Mouse (Mus musculus) brain, adult 2 months (tissue): ENCODE results near the gene Bcar3.
A peak's percentile ranks its signal among the peaks of the same experiment; 100 is the strongest.
"Not testable (repeated sequence)": the region's sequence is repeated elsewhere in the genome, so short reads cannot be mapped to it uniquely, and the experiment has no call there.

Experiments
- DNase-seq: peaks from one replicate; pipeline ENCODE4 v3.0.0; 2011; ENCODE audit warnings: low read depth, low spot score

Gene Bcar3

DNA sequence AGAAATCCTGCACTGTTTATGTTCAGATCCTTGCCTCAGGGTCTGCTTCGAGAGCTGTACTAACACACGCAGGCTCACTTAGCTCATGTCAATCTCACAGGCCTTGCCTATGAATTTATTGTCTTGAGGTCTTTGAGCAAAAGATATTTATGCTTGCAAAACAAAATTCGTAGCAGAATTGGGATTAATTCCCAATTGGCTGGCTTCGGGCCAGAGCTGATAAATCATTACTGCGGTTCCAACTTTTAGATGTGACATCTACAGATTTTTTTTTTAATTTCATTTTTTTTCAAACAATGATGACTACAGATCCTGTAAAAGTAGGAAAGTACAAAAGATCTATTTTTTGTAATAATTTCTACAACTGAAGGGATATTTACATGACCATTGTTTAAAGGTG lies 86.8 kb downstream of the Bcar3 start:
- no peak for DNase-seq

DNA sequence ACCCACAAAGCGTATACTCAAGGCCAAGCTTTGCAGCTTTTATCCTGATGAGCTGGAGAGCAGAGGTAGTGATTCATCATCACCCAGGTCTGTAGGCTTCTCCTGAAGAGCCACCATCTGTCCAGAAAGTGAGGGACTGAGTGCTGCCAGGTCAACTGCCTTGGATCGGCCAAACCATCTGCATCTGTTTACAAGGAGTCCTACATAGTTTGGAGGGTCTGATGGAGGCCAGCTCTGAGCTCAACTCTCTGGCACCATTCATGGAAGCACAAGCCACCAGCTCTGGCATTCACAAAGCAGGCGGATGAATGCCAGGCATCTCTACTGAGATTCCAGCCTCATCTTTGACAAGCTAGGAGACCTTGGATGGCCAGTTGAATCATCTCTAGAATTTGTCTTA lies 87.7 kb downstream of the Bcar3 start:
- peak; percentile 96 for DNase-seq

DNA sequence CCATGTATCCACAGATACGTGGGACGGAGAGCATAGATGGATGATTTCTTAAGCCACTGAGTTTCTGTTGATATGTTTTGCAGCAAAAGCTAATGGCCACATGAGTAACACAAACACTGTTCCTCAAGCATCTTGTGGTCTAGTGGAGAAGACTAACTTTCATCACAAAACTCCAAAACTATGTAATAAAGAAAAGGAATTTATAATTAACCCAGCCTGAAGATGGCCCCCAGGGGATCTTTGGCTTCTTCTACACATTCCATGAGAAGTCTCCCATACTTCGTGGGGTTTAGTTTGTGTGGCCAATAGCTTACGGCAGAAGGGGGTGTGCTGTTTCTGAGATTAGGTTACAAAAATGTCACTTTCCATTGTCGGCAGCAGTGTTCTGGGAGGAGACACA lies 92.5 kb downstream of the Bcar3 start:
- DNase-seq, result no peak

DNA sequence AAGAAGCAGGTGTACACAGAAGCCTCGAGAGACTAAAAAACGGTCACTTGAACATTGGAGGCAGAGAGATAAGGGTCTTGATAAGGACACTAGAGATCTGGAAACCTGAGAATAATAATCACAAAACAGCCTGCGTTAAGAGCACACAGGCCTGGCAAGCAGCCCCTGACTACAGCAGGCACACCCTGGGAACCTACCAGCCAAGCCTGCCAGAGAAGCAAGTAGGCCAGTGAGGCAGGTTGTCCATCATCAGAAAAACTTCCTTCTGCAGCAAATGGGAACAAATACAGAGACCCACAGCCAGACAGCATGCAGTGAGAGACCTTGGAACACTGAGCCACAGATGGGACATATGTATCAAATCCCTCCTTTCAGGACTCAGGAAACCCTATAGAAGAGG lies 93.8 kb downstream of the Bcar3 start:
- peak; percentile 78 for DNase-seq

DNA sequence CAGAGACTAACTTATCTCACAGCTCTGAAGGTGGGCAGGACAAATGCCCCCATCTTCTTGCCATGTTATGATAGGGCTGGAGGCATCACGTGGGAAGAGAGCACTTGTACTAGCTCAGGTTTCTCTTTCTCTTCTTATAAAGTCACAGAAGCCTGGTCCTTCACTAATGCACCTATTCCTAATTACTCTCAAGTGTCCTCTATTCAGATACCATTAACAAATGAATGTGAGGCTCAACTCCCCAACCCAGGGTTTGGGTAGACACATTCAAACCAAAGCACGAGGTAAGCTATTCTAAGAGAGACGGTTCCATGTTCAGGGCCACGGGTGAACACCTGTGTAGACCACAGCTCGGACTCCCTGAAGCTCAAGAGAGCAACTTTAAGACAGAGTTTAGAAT lies 96.0 kb downstream of the Bcar3 start:
- no peak for DNase-seq

DNA sequence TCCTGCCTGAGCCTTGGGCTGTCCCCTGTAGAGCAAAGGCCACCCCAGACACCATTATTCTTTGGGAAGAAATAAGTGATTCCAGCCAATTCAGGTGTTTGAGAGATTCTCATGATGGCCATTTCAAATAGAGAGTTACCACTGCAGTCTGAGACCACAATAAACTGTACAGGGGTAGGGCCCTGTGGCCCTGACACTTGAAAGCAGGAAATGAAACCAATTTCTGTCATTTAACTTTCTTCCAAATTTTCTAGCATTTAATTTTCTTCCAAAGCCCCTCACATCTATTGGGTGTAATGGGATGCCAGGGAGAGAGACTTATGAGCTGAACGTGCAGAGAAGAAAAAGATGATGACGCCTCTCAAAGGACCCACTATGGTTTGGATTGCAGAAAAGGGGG lies 97.2 kb downstream of the Bcar3 start:
- DNase-seq, result no peak

DNA sequence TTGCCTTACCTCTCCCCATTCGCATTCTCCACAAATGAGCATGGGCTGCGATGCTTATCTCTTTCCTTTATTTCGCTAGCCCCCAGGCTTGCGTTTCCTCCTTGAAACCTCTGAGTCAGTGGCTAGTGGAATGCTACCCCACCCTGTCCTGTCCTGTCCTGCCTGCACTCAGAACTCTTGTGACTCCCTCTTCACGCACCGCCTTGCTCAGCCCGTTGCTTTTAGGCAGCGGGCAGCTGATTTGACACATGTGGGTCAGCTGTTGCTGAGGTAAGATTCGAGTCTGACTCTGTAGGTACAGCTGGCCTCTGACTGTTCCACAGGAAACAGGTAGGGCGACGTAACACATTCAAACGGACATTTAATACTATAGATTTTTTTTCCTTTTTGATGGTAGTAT lies 97.9 kb downstream of the Bcar3 start:
- no peak for DNase-seq

DNA sequence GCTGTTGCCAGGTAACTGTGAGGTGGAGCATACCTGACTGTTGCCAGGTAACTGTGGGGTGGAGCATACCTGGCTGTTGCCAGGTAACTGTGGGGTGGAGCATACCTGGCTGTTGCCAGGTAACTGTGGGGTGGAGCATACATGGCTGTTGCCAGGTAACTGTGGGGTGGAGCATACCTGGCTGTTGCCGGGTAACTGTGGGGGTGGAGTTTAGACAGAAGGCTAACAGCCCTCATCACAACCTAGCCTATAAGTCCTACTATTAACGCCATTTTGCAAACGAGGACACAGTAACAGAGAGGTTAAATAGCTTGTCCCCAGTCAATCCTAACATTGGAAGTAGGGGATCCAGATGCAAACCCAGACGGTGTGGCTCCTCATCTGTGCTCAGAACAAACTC lies 99.5 kb downstream of the Bcar3 start:
- DNase-seq, result not testable (repeated sequence)

DNA sequence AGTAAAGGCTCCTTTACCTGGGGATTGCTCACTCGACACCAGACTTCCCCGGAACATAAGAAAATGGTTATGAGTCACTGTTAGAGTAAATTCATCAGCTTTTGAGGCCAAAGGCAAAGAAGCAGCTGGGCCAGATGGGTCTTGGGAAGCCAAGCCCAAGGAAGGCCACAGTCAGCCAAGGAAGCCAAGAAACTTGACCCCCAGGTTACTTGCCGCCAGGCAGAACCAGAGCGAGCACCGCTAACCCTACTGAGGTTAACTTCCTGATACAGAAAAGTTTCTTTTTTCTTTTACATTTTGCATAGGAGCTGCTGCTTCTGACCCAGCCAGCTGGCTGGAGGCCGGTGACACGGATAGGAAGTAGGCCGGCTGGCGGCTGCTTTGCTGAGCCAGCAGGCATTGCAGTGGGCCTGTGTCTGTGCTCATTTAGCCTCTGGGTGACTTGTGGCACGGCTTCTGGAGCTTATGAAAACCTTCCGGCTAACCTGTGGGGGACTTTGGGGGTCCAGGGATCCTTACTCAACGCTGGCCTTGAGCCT lies 100.0 kb downstream of the Bcar3 start:
- DNase-seq, result peak; percentile 32

DNA sequence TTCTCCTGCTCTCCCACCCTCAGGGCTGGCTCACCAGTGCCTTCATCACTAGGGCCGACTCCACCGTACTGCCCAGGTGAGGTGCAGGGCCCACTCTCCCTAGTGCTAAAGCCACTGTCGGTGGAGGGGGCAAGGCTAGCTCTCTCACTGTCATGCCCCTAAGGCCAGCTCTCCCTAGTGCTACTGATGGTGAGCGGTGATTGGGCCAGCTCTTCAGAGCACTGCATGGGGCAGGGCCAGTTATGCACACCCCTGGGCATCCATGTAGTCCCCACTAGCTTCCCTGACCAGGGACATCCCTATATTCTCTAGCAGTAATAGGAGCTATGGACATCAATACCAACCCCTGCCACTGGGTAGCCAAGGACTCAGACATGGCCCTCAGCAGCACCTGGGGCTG lies 103.0 kb downstream of the Bcar3 start:
- no peak for DNase-seq

DNA sequence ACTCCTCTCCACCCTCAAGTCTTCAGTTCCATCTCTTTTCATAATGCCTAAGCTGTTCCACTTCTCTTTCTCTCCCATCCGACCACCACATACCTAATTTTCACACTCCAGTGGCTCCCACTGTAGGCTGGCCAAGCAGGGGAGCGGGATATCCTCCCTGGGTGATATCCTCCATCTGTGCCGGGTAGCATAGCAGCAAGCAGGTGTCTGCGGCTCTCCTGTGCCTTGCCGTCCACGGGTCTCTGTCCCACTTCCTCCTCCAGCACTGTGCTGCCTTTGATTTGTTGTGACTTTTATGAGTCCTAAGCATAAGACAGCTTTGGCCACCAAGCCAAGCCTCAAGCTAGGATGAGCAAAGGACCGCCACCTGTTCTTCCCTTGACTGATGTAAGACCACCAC lies 103.5 kb downstream of the Bcar3 start:
- no peak for DNase-seq

DNA sequence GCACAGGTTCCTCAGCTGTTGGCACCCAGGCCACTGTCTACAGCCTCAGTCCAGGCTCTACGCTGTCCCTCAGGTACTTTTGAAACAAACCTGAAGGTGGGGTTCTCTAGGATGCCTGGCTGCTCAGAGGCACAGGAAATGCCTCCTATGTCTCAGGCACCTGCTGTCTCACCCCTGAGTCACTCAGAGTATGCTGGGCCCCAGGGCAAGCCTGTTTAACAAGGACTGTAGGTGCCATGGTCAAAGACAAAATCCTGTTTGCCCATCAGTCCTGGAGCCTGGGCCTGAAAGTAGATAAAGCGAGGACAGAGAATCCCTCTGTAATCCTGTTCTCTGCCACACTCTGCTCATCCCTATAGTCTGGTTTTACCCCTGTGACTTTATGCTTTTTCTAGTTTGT lies 107.1 kb downstream of the Bcar3 start:
- DNase-seq, result no peak

DNA sequence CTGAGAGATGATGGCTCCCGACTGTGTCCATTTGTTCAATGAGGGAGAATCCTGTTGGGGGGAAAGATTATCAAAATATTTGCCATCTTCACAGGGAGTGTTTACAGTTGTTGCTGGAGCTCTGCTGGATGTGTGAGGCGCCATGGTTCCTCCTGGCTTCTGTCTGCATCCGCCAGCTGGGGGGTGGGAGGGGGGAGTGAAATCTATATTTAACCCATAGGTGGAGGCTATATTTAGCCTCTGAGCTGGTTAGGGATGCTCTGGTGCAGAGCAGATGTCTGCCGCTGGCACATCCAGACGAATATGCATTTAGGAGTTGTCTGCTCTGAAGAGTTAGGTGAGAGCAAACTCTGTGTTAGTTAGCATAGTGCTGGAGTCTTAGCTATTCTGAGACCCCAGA lies 108.2 kb downstream of the Bcar3 start:
- DNase-seq, result peak; percentile 70

DNA sequence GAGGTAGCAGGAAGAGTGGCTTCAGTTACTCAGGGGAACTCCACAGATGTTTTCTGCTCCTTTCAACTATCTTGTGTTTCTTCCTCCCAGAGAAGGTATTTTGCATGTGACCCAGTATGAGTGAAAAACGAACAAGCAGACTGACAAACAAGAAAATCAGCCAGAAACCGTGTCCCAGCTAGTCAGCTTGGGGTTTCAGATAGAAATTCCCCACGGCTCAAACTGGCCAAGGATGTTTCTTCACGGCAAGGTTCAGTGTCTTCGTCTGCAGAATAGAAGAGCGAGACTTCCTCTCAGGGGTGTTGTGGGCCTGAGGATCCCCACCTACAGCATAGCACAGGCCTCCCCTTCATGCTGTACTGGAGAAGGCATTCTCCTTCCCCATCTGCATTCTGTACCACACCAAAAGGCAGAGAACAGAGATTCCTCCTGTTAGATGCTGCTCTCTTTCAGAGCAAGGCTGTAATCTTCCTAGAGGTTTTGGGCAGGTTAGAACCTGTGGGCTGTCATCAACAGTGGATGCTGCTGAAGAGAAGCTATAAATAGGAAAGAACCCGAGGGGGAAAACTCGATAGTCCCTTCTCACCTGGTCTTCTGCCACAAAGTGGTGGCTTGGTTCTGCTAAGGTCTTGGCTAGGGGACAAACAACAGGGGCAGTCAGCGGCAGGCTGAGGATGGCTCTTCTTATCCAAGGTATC lies 110.1 kb downstream of the Bcar3 start:
- DNase-seq, result no peak

DNA sequence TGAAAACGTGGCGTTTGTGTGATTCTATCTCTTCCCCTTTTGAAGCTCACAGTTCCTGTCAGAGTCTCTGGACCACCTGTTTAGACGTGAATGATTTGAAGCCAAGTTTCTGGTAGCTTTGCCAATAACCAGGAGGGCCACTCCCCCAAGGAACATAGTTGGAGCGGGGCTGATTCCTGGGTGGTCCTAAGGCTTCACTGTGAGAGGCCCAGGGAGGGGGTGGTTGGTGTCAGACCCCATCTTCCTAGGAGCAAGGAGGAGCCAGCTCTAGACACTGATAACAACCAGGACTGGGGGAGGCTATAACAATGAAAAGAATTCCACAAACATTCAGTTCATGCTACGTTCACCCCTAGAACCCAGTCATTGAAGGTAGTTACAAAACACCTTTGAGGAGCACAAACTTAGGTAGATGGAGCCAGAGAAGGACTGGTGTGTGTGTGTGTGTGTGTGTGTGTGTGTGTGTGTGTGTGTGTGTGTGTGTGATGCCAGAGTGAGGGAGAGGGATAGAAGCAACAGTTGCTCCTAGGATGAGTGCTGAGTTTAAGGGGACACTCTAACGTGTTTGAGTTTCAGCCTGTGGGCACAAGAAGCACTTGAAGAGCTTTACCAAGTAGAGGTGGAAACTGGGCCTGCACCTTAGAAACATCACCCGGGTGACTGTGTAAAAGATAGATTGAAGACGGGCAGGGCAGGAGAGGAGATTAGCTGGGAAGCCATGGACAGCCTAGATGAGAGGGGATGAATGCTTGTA lies 111.4 kb downstream of the Bcar3 start:
- DNase-seq, result no peak

DNA sequence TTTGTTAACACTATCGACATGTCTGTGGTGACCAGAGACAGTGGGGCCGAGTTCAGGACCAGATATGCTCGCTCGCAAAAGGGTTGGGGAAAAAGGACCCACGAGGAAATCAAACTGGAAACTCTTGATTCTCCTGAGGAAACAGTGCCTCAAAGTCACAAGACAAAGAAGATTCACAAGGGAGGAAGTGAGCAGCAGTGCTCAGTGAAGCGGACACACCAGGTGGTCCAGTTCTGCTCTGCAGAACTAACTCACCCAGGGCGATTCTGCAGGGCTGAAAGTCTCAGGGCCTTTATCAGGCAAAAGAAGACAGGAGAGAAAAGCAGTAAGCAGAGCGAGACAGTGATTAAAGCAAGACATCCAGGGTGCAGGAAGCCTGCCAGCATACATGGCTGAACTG lies 112.5 kb downstream of the Bcar3 start:
- DNase-seq, result no peak

DNA sequence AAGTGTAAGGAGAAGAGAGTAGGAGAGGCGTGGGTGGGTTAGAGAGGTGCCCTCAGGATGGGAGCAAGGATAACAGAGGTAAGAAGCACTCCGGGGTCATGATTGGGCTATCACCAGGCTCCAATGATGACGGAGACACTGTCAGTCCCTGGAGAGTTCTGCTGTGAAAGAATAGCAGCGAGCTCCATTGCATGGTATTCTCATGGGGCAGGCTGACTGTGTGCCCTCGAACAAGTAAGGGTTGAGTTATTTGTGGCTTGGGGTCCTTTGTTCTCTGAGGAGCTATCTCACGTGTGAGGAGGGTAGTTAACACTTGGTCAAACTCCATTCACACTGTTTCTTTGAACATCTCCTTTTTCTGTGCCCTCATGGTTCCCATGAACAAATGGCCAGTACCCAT lies 113.8 kb downstream of the Bcar3 start:
- DNase-seq, result no peak

DNA sequence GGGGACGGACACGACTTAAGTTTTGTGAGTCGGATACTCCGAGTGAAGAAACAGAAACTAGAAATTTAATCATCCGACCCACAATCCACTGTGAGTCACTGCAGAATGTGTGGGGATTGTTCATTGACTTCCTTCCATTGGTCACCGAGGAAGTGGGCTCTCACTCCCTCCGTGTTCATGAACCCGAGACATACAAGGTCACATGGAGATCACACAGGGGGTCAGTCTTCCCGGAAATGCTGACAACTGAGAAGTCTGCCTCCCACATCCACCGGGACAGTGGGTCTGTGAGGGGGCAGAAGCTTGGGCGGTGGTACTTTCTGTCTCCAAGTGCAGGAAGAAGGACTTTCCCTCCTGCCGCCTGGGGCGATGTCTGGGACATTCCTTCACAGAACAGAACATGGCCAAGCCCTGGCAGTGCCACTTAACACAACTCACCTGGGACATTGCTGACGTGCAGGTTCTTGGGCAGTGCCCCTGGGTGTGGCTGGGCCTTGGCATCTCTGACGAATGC lies 114.9 kb downstream of the Bcar3 start:
- DNase-seq, result no peak

DNA sequence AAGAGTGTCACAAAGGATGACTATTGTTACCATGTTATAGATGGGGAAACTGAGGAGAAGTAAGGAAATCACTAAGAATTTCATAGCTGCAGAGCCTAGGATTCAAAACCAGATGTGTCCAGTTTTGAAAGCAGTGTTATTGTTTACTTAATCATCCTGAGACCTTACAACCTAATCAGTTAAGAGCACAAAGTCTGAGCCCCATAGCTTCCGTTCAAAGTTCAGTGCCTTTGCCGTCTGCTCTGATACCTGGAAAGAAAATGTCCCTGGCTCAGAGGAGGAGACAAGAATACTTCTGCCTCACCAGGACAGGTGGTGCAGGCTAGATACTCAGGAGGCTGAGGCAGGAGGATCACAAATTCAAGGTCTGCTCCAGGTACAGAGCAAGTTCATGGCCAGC lies 117.7 kb downstream of the Bcar3 start:
- DNase-seq, result no peak

DNA sequence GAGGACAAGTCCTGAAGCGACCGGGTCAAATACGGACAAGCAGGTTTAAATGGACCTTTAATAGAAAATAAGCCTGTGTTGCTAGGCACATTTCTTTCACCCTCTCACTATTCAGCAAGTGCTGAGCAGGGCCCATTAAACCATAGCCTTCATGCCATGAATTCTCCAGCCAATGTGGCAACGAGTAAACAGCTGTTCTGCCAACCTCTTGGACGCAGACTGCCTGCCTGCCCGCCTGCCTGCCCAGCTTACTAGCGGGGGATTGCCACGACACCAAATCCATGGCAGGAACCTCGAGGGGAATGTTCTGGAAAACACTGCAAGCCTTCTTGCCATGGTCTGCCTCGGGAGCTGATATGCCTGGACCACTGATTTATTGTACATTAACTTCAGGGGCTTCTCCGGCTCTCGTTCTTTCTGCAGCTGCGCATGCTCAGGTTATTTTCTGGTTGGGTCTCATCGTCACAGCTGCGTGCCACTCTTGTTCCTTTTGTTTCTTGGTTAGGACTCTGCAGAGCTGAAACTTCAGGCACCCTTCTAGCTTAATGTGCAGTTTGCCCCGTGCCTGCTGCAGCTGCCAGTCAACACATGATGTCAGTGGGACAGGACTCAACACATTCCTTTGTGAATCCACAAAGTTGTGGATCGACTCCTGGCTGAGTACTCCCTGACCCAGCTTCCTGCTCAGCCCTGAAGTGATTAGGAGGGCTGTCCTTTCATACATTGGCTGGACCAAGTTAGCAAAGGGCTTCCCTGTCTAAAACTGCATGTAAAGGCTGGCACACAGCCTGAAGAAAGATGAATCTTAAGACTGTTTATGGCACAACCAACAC lies 120.0 kb downstream of the Bcar3 start:
- DNase-seq, result peak; percentile 32

DNA sequence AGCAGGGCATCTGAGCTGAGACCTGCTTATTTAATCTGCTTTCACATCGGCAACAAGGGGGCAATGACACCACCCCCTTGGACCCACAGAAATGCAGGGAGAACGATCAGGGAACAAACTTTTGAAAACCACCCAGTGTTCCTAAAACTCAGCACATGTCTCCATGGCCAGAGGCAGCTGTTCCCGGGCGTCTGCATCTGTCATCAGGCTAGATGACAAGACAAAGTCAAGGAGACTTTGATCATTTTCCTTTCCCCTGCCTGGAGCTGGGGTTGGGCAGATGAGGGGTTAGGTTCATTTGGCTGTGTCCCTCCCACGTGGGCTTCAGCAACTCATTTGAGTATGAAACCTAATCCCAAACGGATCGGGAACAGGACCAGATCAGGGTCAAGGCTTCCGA lies 120.9 kb downstream of the Bcar3 start:
- no peak for DNase-seq

DNA sequence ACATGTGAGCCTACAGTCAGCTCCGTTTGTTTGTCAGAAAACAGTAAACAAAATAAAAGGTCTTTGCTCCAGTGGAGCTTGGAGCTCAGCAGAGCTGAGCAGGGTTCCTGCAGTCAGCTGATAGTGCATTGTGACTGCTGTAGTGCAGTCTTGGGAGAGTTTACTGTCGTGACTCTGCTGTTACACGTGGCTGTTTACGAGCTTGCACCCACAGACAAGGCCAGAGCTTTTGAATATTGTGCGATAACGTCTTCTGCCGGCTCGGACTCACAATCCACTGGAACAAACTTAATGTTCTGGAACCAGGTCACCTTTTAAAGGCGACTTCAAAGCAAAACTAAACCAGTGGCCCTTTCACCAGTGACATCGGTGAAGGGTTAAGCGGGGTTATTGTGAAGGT lies 123.5 kb downstream of the Bcar3 start:
- DNase-seq, result no peak
